Mouse (Mus musculus): ENCODE data around the gene Dut. TPM values are rescaled to one million over a fixed set of nuclear protein-coding genes. Genes with fewer than 3 reads are reported as not detected.

The Dut gene
- polyA plus RNA-seq, 1 experiment from 2014 or later, result 265 TPM

DNA sequence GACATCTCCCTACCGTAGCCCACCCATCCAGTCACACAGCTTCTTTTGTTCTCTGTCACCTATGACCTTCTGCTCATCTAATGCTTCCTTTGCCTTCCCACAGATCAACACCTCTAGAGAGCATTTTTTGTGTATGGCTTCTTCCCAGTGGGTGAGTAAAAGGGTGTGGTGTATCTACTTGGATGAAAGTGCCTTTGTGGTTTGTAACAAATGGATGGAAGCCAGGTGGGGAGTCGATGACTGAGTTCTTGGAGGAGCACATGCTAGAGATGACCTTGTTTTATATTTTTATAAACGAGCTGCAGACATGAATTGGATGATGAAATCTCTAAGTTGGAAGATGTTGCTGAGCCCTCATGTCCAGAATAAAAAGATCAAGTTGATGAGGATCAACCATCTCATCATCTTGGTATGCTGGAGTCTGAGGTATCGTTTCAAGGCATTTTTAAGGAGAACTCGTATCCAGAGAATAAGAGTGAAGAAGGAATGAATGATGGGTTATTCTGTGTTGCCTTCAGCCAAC, 47.0 kb downstream of the Dut start:
- Histone ChIP-seq H3K4me1 (peaks cover 11% of the 10 kb centered on the region), H3K9me3 (no peaks in the 10 kb centered on the region), H3K36me3 (replicated peaks) (no peaks in the 10 kb centered on the region), H3K4me3 (no peak overlapping the region), H3K27ac (replicated peaks) (no peak overlapping the region), H3K27me3 (replicated peaks; ENCODE audit: low read depth, poor library complexity, severe bottlenecking) (no peaks in the 10 kb centered on the region)
- 84% methylated on average over 5 of the region's 5 CpGs for WGBS
- DNase-seq (ENCODE audit: low spot score), result no peak

DNA sequence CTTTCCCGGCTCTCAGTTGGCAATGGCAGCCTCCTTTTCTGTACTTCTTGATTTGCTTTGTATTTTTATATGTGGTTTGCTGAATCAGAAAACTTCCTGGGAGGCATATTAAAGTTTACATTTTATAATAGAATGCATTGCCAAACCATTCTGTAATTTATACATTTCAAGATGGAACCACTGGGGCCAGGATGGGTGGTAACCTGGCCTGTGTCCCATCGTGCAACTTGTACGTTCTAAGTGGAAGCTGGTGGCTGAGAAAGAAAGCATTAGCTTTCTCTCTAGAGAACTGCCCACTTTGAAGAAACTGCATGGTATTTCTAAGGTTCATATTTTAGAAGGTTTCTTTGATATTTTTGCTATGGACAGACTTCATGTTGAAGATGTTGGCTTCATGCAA, 48.5 kb downstream of the Dut start:
- 92% methylated on average over 3 of the region's 3 CpGs for WGBS
- Histone ChIP-seq H3K36me3 (replicated peaks) (0 out of 2 replicates have a peak, but pooled peaks cover under 1% of the 10 kb centered on the region), H3K27ac (replicated peaks) (no peak overlapping the region), H3K27me3 (replicated peaks; ENCODE audit: low read depth, poor library complexity, severe bottlenecking) (no peaks in the 10 kb centered on the region), H3K4me1 (peaks cover 11% of the 10 kb centered on the region), H3K4me3 (no peak overlapping the region), H3K9me3 (no peaks in the 10 kb centered on the region)
- no peak for DNase-seq (ENCODE audit: low spot score)

- Histone ChIP-seq H3K36me3 (replicated peaks) (peaks cover 25% of the 10 kb centered on the region), H3K27me3 (replicated peaks; ENCODE audit: low read depth, poor library complexity, severe bottlenecking) (no peaks in the 10 kb centered on the region), H3K4me3 (no peak overlapping the region), H3K9me3 (no peaks in the 10 kb centered on the region), H3K4me1 (peaks cover 20% of the 10 kb centered on the region), H3K27ac (replicated peaks) (no peak overlapping the region)
- 95% methylated on average over 1 of the region's 1 CpGs for WGBS
- no peak for DNase-seq (ENCODE audit: low spot score)
These were observed 51.9 kb downstream of the Dut start for GRCm38 (mm10) chr2:125298841-125299240.

DNA sequence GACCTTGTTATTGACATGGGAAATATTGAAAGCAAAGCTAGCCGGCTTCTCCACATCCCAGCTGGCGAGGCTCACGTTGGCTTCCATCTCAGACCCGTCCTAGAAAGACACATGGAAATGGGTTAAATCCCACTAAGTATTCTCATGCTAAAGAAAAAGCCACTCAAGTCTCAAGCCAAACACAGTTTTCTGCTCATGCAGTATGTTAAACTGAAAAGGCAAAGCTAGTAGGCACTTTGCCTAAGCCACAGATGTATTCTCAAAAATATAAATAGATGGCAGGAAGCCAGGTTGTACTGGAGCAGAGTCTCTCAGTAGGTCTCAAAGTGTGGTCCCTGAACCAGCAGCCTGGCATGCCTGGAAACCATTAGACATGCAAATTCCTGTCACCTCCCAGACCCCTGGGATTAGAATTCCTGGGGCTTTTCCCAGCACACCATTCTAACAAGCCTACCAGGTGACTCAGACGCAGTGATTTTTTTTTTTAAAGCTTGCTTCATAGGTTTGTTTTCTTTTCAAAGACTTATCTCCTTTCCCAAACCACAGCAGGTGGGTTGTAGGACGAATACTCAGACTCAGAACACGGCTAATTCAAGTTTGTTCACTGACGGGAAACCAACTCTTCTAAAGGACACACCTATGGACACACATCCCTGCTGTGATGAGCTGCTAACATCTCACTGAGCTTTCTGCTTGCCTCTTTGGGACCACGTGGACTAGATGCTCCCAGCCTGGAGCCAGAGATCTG, 55.1 kb downstream of the Dut start:
- Histone ChIP-seq H3K9me3 (no peaks in the 10 kb centered on the region), H3K27ac (replicated peaks) (no peak overlapping the region), H3K36me3 (replicated peaks) (peaks cover 51% of the 10 kb centered on the region), H3K27me3 (replicated peaks; ENCODE audit: low read depth, poor library complexity, severe bottlenecking) (no peaks in the 10 kb centered on the region), H3K4me3 (no peak overlapping the region), H3K4me1 (peaks cover 20% of the 10 kb centered on the region)
- WGBS, result 52% methylated on average over 9 of the region's 9 CpGs
- DNase-seq (ENCODE audit: low spot score), result no peak

DNA sequence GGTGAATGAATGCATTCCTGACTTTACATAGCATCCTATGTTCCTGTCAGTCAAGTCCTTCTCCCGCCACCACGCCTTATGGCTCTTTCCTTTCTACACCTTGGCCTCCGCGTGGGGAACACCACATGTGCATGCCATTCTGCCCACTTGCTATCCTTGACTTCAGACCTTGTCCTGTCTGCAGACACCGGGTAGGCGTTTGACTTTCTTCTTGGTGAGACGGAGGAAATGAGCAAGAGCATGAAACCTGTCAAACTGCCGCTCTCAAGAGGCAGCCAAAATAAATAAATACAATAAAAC, 55.6 kb downstream of the Dut start:
- Histone ChIP-seq H3K4me3 (no peak overlapping the region), H3K27ac (replicated peaks) (no peak overlapping the region), H3K9me3 (no peaks in the 10 kb centered on the region), H3K4me1 (peaks cover 16% of the 10 kb centered on the region), H3K27me3 (replicated peaks; ENCODE audit: low read depth, poor library complexity, severe bottlenecking) (no peaks in the 10 kb centered on the region), H3K36me3 (replicated peaks) (peaks cover 54% of the 10 kb centered on the region)
- WGBS, result 74% methylated on average over 8 of the region's 8 CpGs
- no peak for DNase-seq (ENCODE audit: low spot score)

DNA sequence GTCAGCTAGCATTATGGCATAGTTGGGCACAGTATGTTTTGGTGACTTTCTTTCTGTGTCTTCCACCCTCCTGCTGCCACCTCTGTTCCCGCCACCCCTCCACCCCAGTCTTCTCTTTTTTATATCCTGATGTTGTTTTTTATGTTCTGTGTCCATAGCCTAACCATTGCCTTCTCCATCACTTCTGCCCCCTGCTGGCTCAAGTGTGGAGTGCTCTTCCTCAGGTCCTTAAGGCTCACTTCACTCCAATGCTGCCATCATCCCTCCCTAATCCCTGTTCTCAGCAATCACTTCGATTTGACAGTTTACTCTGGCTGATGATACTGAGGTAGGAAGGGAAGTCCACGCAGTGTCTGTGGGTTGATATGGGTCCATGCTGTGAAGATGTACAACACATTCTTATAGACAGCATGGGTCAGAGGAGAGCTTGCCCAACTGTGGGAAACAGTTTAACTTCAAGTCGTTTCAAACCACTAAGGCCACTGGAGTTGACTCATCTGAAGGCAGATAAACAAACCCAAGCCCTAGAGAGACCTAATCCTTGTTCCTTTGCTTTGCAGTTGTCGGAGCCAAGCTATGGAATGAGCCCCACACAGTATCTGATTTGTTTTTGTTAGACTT, 56.9 kb downstream of the Dut start:
- no peak for DNase-seq (ENCODE audit: low spot score)
- Histone ChIP-seq H3K9me3 (no peaks in the 10 kb centered on the region), H3K4me1 (peaks cover 9% of the 10 kb centered on the region), H3K27me3 (replicated peaks; ENCODE audit: low read depth, poor library complexity, severe bottlenecking) (no peaks in the 10 kb centered on the region), H3K27ac (replicated peaks) (no peak overlapping the region), H3K36me3 (replicated peaks) (peaks cover 66% of the 10 kb centered on the region), H3K4me3 (no peak overlapping the region)
- 78% methylated on average over 5 of the region's 5 CpGs for WGBS

DNA sequence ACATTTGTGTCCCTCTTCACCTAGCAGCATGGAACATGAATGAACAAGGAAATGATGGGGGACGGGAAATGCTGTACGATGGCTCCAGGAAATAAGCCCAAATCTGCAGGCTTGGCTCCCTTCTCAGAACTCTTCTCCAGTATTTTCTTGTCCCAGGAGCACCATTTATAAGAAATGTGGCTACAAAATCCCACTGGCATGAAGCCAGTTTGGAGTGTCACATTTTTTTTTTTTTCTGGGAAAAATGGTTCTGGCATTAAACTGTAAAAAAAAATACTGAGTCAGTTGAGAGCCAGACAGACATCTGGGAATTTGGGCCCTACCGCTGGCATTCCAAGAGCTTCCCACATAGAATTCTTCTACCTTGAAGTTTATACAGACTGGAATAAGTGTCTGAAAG, 57.8 kb downstream of the Dut start:
- WGBS, result 97% methylated on average over 3 of the region's 3 CpGs
- no peak for DNase-seq (ENCODE audit: low spot score)
- Histone ChIP-seq H3K9me3 (no peaks in the 10 kb centered on the region), H3K4me1 (peaks cover 9% of the 10 kb centered on the region), H3K27ac (replicated peaks) (no peak overlapping the region), H3K27me3 (replicated peaks; ENCODE audit: low read depth, poor library complexity, severe bottlenecking) (no peaks in the 10 kb centered on the region), H3K4me3 (no peak overlapping the region), H3K36me3 (replicated peaks) (peaks cover 75% of the 10 kb centered on the region)

GRCm38 (mm10) chr2:125305671-125306070, 58.7 kb downstream of the Dut start:
- H3K27me3 ChIP-seq (replicated peaks; ENCODE audit: low read depth, poor library complexity, severe bottlenecking), result no peaks in the 10 kb centered on the region
- H3K27ac ChIP-seq (replicated peaks), result no peak overlapping the region
- WGBS, result 87% methylated on average over 3 of the region's 3 CpGs
- H3K36me3 ChIP-seq (replicated peaks), result peaks cover 76% of the 10 kb centered on the region
- H3K9me3 ChIP-seq, result no peaks in the 10 kb centered on the region
- H3K4me1 ChIP-seq, result peaks cover 9% of the 10 kb centered on the region
- no peak overlapping the region for H3K4me3 ChIP-seq
- DNase-seq (ENCODE audit: low spot score), result no peak

Other genes with a start within 250 kb of the Dut start
- gene Slc24a5, start 179.1 kb upstream of the Dut start, polyA plus RNA-seq (2016; fragmentation: Nextera tagmentation; extraction: Ambion mirVana), result 3.7 and 7.8 TPM in 2 replicates
- gene Myef2, start 123.5 kb upstream of the Dut start, polyA plus RNA-seq (2016; fragmentation: Nextera tagmentation; extraction: Ambion mirVana), result 155 and 158 TPM in 2 replicates
- not detected in 2 replicates for gene Ctxn2, start 110.5 kb upstream of the Dut start, polyA plus RNA-seq (2016; fragmentation: Nextera tagmentation; extraction: Ambion mirVana)
- gene Slc12a1, start 94.7 kb upstream of the Dut start, polyA plus RNA-seq (2016; fragmentation: Nextera tagmentation; extraction: Ambion mirVana), result not detected in 2 replicates

Data from embryonic facial prominence, embryonic 10.5 days (tissue).